ENCODE assay signal across 8 mouse cellular contexts in the genomic region with DNA sequence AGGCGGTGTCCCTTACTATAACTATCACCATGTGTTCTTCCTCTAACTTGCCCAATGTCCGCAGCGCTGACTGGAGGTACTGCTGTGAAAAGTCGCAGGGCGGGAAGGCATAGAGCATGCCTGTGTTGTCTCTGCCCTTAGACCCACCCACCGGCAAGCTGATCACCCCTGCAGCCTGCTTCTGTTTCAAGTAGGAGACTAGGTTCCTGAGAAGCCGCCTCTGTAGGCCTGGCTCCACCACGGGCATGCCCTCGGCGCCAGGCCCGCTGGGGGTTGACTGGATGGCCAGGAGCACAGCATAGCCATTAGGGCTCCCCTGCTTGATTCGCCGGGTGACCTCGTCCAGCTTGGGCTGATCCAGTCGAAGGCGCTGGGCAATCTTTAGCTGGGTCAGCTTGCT. TPM values are rescaled to one million over a fixed set of nuclear protein-coding genes. Genes with fewer than 3 reads are reported as not detected.
DNase-seq lines count a peak whose midpoint lies in the region; ATAC-seq lines count a peak whose summit lies in the region.

No protein-coding gene starts in this region.

- H3K4me1 ChIP-seq in intestine, embryonic 14.5 days (replicated peaks; ENCODE audit: control insufficient read depth, insufficient read depth, low read length), result peaks cover 25% of the 10 kb centered on the region
- peaks cover 62% of the 10 kb centered on the region for H3K4me1 ChIP-seq in neural tube, embryonic 12.5 days

- H3K27me3 ChIP-seq in intestine, embryonic 14.5 days (replicated peaks; ENCODE audit: control insufficient read depth, insufficient read depth, low read length), result no peaks in the 10 kb centered on the region
- no peaks in the 10 kb centered on the region for H3K27me3 ChIP-seq in neural tube, embryonic 12.5 days (replicated peaks)

- intact Hi-C loops in heart, postnatal 14 days (cut with DNase I), result no loop called here

- H3K4me3 ChIP-seq in intestine, embryonic 14.5 days (ENCODE audit: low read depth, low read length), result peak overlapping the region; percentile 87
- H3K4me3 ChIP-seq in neural tube, embryonic 12.5 days, result peak overlapping the region; percentile 98

- no peak for ATAC-seq in intestine, embryonic 14.5 days (replicated peaks; ENCODE audit: low FRiP score, low TSS enrichment, low read depth)
- ATAC-seq in neural tube, embryonic 12.5 days (ENCODE audit: low FRiP score, low read depth), result no peak

- 21% methylated on average over 16 of the region's 16 CpGs for WGBS in intestine, embryonic 14.5 days
- WGBS in neural tube, embryonic 12.5 days, result 43% methylated on average over 16 of the region's 16 CpGs

- peaks cover 63% of the 10 kb centered on the region for H3K36me3 ChIP-seq in intestine, embryonic 14.5 days (ENCODE audit: control insufficient read depth, insufficient read depth, low read length)
- H3K36me3 ChIP-seq in neural tube, embryonic 12.5 days, result peaks cover 70% of the 10 kb centered on the region

- DNase-seq in heart, adult 11 months, result peak; percentile 89
- no peak for DNase-seq in heart, postnatal 14 days
- DNase-seq in 3134 (ENCODE audit: extremely low read depth, insufficient read length, low spot score) (peak; percentile 28), adipocyte (ENCODE audit: low spot score) (no peak)
- DNase-seq in embryo, embryonic 10.5 days (ENCODE audit: low spot score), result peak; percentile 43
- DNase-seq in intestine, embryonic 14.5 days (ENCODE audit: low spot score), result peak; percentile 70
- no peak for DNase-seq in layer of hippocampus, adult 8-10 months (ENCODE audit: low spot score in 2 of 2)

- H3K4me2 ChIP-seq in intestine, embryonic 14.5 days (ENCODE audit: low read length), result peak overlapping the region; percentile 98
- peak overlapping the region; percentile 96 for H3K4me2 ChIP-seq in neural tube, embryonic 12.5 days (replicated peaks)

- H3K9me3 ChIP-seq in intestine, embryonic 14.5 days (ENCODE audit: control insufficient read depth, low read length), result no peaks in the 10 kb centered on the region
- no peaks in the 10 kb centered on the region for H3K9me3 ChIP-seq in neural tube, embryonic 12.5 days

- H3K9ac ChIP-seq in intestine, embryonic 14.5 days (ENCODE audit: low read length), result peak overlapping the region; percentile 21; the same call in 1 of the 2 replicates
- peak overlapping the region; percentile 99 for H3K9ac ChIP-seq in neural tube, embryonic 12.5 days

- no peak overlapping the region for H3K27ac ChIP-seq in intestine, embryonic 14.5 days (ENCODE audit: low read depth)
- H3K27ac ChIP-seq in neural tube, embryonic 12.5 days, result no peak overlapping the region

RNA-seq across cellular contexts. Expression of a gene that starts 2.9 kb away (rescaled TPM):
- 10 to 100 TPM; 14.3 to 16.3 TPM for total RNA-seq in heart, postnatal 14 days (2021)
- polyA plus RNA-seq in intestine, embryonic 14.5 days (2014; fragmentation: Nextera tagmentation; extraction: Ambion mirVana), result 14.8 and 16.1 TPM in 2 replicates
- polyA plus RNA-seq in neural tube, embryonic 12.5 days (2016; fragmentation: Nextera tagmentation; extraction: Ambion mirVana), result 39.6 and 39.7 TPM in 2 replicates
- 10 to 100 TPM; 47.6 to 54.0 (median 48.4) TPM for total RNA-seq in layer of hippocampus, adult 8-10 months (2022)

RNA-seq across cellular contexts. Expression of a gene that starts 7.5 kb away (rescaled TPM):
- 100 to 1,000 TPM in 1 of 2 experiments, 10 to 100 TPM in 1; 70.5 to 106 TPM for total RNA-seq in heart, postnatal 14 days (2021)
- polyA plus RNA-seq in intestine, embryonic 14.5 days (2014; fragmentation: Nextera tagmentation; extraction: Ambion mirVana), result 214 and 260 TPM in 2 replicates
- 218 and 248 TPM in 2 replicates for polyA plus RNA-seq in neural tube, embryonic 12.5 days (2016; fragmentation: Nextera tagmentation; extraction: Ambion mirVana)
- 100 to 1,000 TPM in 2 of 4 experiments, 10 to 100 TPM in 2; 86.3 to 179 (median 133) TPM for total RNA-seq in layer of hippocampus, adult 8-10 months (2022)

Comparison
In these comparisons a context has a peak if more than half of its experiments do, and no peak if none do; other contexts are left out.
1. DNase-seq: peak in heart, adult 11 months (single experiment), 3134 (single experiment), embryo, embryonic 10.5 days (single experiment) and intestine, embryonic 14.5 days (single experiment); none in heart, postnatal 14 days (0 of 2), layer of hippocampus, adult 8-10 months (0 of 2) and adipocyte (single experiment).